Mouse (Mus musculus): ENCODE data around the gene Slc27a2. TPM values are rescaled to one million over a fixed set of nuclear protein-coding genes. Genes with fewer than 3 reads are reported as not detected.

The Slc27a2 gene
- polyA plus RNA-seq, 1 experiment from 2014 or later, result 3.1 TPM

GRCm38 (mm10) chr2:126572163-126572562 lies 20.0 kb downstream of the Slc27a2 start:
- DNase-seq (ENCODE audit: extremely low spot score, low spot score), result no peak
- Histone ChIP-seq H3K27me3 (ENCODE audit: poor library complexity, severe bottlenecking) (no peaks in the 10 kb centered on the region), H3K4me3 (no peak overlapping the region), H3K27ac (no peak overlapping the region), H3K4me1 (no peaks in the 10 kb centered on the region), H3K9me3 (peaks cover 5% of the 10 kb centered on the region; the same call in 1 of the 2 replicates), H3K36me3 (replicated peaks) (no peaks in the 10 kb centered on the region)
- WGBS, result 88% methylated on average over 1 of the region's 1 CpGs

DNA sequence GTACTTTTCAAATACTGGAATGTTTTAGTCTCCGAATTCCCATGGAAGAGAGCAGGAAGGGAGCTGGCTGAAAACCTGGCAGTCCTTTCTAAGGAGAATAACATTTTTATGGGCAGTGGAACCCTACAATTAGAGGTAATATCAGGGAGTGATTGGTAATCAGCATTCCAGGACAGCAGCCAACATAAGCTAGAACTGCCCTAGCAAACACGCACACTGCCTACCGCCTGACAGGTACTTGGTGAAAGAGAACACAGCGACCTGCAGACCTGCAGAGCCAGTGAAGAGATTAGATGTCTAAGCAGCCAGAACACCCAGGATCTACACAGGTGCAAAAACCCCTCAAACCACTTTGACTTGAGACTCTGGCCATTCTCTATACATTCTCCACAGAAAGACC lies 20.5 kb downstream of the Slc27a2 start:
- Histone ChIP-seq H3K4me1 (no peaks in the 10 kb centered on the region), H3K27me3 (ENCODE audit: poor library complexity, severe bottlenecking) (no peaks in the 10 kb centered on the region), H3K4me3 (no peak overlapping the region), H3K9me3 (peaks cover 5% of the 10 kb centered on the region; the same call in 1 of the 2 replicates), H3K27ac (no peak overlapping the region), H3K36me3 (replicated peaks) (no peaks in the 10 kb centered on the region)
- no peak for DNase-seq (ENCODE audit: extremely low spot score, low spot score)
- WGBS, result 87% methylated on average over 4 of the region's 4 CpGs

GRCm38 (mm10) chr2:126575391-126576176 lies 23.4 kb downstream of the Slc27a2 start:
- no peak overlapping the region for H3K27ac ChIP-seq
- WGBS, result 84% methylated on average over 11 of the region's 11 CpGs
- no peak for DNase-seq (ENCODE audit: extremely low spot score, low spot score)
- H3K36me3 ChIP-seq (replicated peaks), result no peaks in the 10 kb centered on the region
- H3K27me3 ChIP-seq (ENCODE audit: poor library complexity, severe bottlenecking), result no peaks in the 10 kb centered on the region
- no peak overlapping the region for H3K4me3 ChIP-seq
- H3K4me1 ChIP-seq, result no peaks in the 10 kb centered on the region
- H3K9me3 ChIP-seq, result peaks cover 5% of the 10 kb centered on the region; the same call in 1 of the 2 replicates

DNA sequence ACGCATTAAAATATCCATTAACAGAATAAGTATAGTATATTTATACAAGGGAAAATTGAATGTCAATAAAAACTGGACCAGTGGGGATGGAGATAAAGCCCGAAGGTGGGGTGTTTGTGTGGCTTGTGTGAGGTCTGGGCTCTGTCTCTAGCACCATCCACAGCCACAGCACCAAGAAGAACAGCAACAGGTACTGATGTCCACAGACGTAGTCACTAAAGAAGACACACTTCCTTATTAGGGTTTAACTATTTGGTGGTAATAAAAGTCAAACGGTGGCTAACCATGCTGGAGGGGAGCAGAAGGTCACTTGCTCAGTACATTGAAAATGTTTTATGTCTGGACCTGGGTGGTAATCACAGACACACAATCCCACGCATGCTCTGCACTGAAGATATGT lies 25.2 kb downstream of the Slc27a2 start:
- Histone ChIP-seq H3K4me3 (no peak overlapping the region), H3K9me3 (no peaks in the 10 kb centered on the region), H3K36me3 (replicated peaks) (no peaks in the 10 kb centered on the region), H3K4me1 (no peaks in the 10 kb centered on the region), H3K27me3 (ENCODE audit: poor library complexity, severe bottlenecking) (no peaks in the 10 kb centered on the region), H3K27ac (no peak overlapping the region)
- 87% methylated on average over 5 of the region's 5 CpGs for WGBS
- no peak for DNase-seq (ENCODE audit: extremely low spot score, low spot score)

DNA sequence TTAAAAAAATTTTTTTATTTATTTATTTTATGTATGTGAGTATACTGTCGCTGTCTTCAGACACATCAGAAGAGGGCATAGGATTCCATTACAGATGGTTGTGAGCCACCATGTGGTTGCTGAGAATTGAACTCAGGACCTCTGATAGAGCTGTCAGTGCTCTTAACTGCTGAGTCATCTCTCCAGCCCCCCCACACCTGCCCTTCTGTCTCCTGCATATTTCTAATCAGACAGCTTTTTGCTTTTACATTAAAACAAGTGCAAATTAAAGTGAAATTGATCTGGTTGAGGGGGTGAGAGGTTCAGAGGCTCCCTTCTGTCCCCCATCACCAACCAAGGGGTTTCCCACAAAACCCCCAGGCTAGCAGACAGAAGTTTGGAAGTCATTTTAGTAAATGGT lies 27.1 kb downstream of the Slc27a2 start:
- H3K27me3 ChIP-seq (ENCODE audit: poor library complexity, severe bottlenecking), result no peaks in the 10 kb centered on the region
- H3K36me3 ChIP-seq (replicated peaks), result no peaks in the 10 kb centered on the region
- no peak overlapping the region for H3K4me3 ChIP-seq
- DNase-seq (ENCODE audit: extremely low spot score, low spot score), result no peak
- H3K9me3 ChIP-seq, result no peaks in the 10 kb centered on the region
- H3K27ac ChIP-seq, result no peak overlapping the region
- 90% methylated on average over 1 of the region's 1 CpGs for WGBS
- H3K4me1 ChIP-seq, result no peaks in the 10 kb centered on the region

DNA sequence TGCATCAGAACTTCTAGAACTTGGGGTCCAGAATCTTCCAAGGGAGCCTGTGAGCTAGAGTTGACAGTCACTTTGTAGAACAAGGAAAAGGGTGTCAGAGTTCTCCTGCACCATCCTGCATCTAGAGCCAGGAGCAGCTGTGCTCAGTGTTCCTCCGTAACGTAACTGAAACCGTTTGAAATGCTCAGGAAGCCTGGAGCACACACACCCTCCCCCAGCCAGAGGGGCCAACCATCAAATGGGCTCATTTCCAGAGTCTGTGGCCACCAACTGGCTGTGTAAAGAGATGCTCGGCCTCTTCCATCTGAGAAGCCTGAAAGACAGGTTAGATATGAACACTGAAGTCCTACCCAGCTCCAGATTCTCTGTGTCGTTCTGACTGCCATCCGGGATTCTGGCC lies 31.8 kb downstream of the Slc27a2 start:
- DNase-seq (ENCODE audit: extremely low spot score, low spot score), result no peak
- Histone ChIP-seq H3K27me3 (ENCODE audit: poor library complexity, severe bottlenecking) (no peaks in the 10 kb centered on the region), H3K36me3 (replicated peaks) (no peaks in the 10 kb centered on the region), H3K27ac (no peak overlapping the region), H3K9me3 (no peaks in the 10 kb centered on the region), H3K4me3 (no peak overlapping the region), H3K4me1 (no peaks in the 10 kb centered on the region)
- 80% methylated on average over 6 of the region's 6 CpGs for WGBS

- Histone ChIP-seq H3K4me3 (no peak overlapping the region), H3K27ac (no peak overlapping the region), H3K9me3 (no peaks in the 10 kb centered on the region), H3K36me3 (replicated peaks) (no peaks in the 10 kb centered on the region), H3K4me1 (no peaks in the 10 kb centered on the region), H3K27me3 (ENCODE audit: poor library complexity, severe bottlenecking) (no peaks in the 10 kb centered on the region)
- DNase-seq (ENCODE audit: extremely low spot score, low spot score), result no peak
- WGBS, result 84% methylated on average over 8 of the region's 8 CpGs
These were observed 32.6 kb downstream of the Slc27a2 start for GRCm38 (mm10) chr2:126584621-126585369.

GRCm38 (mm10) chr2:126587468-126587867 lies 35.3 kb downstream of the Slc27a2 start:
- no peak overlapping the region for H3K4me3 ChIP-seq
- DNase-seq (ENCODE audit: extremely low spot score, low spot score), result no peak
- no peaks in the 10 kb centered on the region for H3K36me3 ChIP-seq (replicated peaks)
- no peaks in the 10 kb centered on the region for H3K4me1 ChIP-seq
- H3K27me3 ChIP-seq (ENCODE audit: poor library complexity, severe bottlenecking), result no peaks in the 10 kb centered on the region
- WGBS, result 87% methylated on average over 3 of the region's 3 CpGs
- H3K27ac ChIP-seq, result no peak overlapping the region
- H3K9me3 ChIP-seq, result no peaks in the 10 kb centered on the region

GRCm38 (mm10) chr2:126591304-126591703 lies 39.1 kb downstream of the Slc27a2 start:
- Histone ChIP-seq H3K4me3 (no peak overlapping the region), H3K27me3 (ENCODE audit: poor library complexity, severe bottlenecking) (peaks cover 10% of the 10 kb centered on the region; the same call in 1 of the 2 replicates), H3K27ac (no peak overlapping the region), H3K9me3 (no peaks in the 10 kb centered on the region), H3K4me1 (0 out of 2 replicates have a peak, but pooled peaks cover 6% of the 10 kb centered on the region), H3K36me3 (replicated peaks) (no peaks in the 10 kb centered on the region)
- no peak for DNase-seq (ENCODE audit: extremely low spot score, low spot score)
- 90% methylated on average over 4 of the region's 4 CpGs for WGBS

- Histone ChIP-seq H3K27ac (peak overlapping the region; percentile 53), H3K4me3 (peak overlapping the region; percentile 42), H3K4me1 (0 out of 2 replicates have a peak, but pooled peaks cover 6% of the 10 kb centered on the region), H3K27me3 (ENCODE audit: poor library complexity, severe bottlenecking) (peaks cover 10% of the 10 kb centered on the region; the same call in 1 of the 2 replicates), H3K9me3 (no peaks in the 10 kb centered on the region), H3K36me3 (replicated peaks) (no peaks in the 10 kb centered on the region)
- WGBS, result 30% methylated on average over 26 of the region's 26 CpGs
- peak; percentile 66 for DNase-seq (ENCODE audit: extremely low spot score, low spot score)
These were observed 41.8 kb downstream of the Slc27a2 start for GRCm38 (mm10) chr2:126593831-126594610.

DNA sequence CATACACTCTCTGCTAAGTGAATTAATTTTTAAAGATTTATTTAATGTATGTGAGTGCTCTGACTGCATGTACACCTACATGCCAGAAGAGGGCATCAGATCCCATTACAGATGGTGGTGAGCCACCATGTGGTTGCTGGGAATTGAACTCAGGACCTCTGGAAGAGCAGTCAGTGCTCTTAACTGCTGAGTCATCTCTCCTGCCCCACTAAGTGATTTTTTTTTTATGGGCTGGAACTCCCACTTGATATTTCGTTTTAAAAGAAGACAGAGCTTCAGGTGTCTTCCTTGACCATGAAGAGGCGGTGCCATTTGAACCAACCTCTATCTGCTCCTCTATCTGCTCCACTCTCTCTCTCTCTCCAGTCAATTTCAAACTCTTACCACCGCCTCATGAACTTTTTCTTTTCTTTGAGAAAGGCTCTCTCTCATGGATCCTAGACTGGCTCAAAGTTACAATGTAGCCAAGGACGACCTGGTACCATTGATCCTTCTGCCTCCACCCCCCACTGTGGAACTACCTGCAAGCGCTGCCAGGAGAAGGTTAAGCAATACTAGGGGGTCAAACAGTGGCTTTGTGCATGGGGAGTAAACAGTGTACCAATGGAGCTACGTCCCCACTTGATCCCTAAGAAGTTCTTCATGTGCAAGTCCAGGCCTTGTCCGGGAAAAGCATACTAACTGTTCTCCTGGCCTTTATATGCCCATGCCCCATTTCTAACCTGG lies 44.3 kb downstream of the Slc27a2 start:
- Histone ChIP-seq H3K9me3 (no peaks in the 10 kb centered on the region), H3K36me3 (replicated peaks) (no peaks in the 10 kb centered on the region), H3K4me1 (0 out of 2 replicates have a peak, but pooled peaks cover 9% of the 10 kb centered on the region), H3K4me3 (no peak overlapping the region), H3K27ac (no peak overlapping the region), H3K27me3 (ENCODE audit: poor library complexity, severe bottlenecking) (peaks cover 10% of the 10 kb centered on the region; the same call in 1 of the 2 replicates)
- 93% methylated on average over 7 of the region's 7 CpGs for WGBS
- no peak for DNase-seq (ENCODE audit: extremely low spot score, low spot score)

All from forebrain, embryonic 10.5 days (tissue).